ENCODE assay signal across 7 mouse cellular contexts in the genomic region with DNA sequence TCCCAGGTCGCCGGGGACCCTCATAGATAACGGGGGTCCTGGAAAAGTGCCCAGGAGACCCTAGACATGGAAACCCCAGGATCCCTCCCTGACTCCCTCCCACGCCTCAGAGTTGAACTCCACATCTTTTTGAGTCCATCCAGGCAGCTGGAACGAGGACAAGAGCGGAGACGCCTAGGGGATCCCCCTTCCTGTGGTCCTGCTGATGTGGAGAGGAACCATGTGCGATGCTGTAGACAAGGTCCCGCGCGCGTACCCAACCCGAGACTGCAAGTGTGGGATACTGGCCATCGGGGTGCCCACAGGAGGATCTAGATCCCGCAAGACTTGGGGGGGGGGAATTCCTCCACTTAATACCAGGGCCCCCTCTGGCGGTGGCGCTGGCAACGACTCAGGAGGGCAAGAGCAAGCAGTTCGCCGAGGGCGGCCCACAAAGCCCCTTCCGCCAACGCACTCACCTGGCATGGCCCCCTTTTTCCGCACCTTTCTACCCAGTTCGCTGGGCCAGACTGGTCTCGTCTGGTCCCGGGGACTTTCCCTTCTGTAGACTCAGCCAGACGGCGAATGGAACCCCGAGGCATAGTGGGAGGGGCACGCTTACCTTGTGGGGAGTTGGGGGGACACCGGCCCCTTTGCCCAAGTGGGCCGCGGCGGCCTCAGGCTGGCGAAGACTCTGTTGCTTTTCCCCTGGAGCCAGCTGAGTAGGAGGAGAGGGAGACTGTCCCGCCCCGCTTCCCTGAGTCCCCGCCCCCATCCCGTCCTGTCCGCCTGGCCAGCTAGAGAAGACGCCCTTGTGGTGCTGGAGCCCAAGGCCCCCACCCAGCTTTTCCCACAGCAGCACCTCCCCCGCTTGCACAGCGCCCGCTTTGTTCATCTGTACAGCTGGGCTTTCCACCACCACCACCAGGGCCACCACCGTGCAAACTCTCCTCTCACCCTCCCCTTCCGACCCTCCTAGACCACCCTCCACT. TPM values are rescaled to one million over a fixed set of nuclear protein-coding genes. Genes with fewer than 3 reads are reported as not detected.
DNase-seq lines count a peak whose midpoint lies in the region; ATAC-seq lines count a peak whose summit lies in the region.

A gene (minus strand): TSS at position 675 of the 971 bp plus-strand sequence.

- H3K9me3 ChIP-seq in hindbrain, embryonic 16.5 days (ENCODE audit: control insufficient read depth, low read length), result no peaks in the 10 kb centered on the region

- H3K4me2 ChIP-seq in hindbrain, embryonic 16.5 days (ENCODE audit: low read length), result peak within 1 kb of the TSS; percentile 100

- no peaks in the 10 kb centered on the region for H3K79me2 ChIP-seq in macrophage (ENCODE audit: inconsistent target)

- H3K4me1 ChIP-seq in hindbrain, embryonic 16.5 days (ENCODE audit: control insufficient read depth, insufficient read depth, low read depth, low read length), result peaks cover 15% of the 10 kb centered on the region

- peak within 1 kb of the TSS; percentile 80 for H3K9ac ChIP-seq in hindbrain, embryonic 16.5 days (ENCODE audit: low read depth, low read length)

- peaks cover 8% of the 10 kb centered on the region; the same call in 1 of the 2 replicates for H3K27me3 ChIP-seq in hindbrain, embryonic 16.5 days (replicated peaks; ENCODE audit: control insufficient read depth, insufficient read depth, low read length)

- peak within 1 kb of the TSS; percentile 71 for H3K27ac ChIP-seq in hindbrain, embryonic 16.5 days (ENCODE audit: low read depth, low read length)
- H3K27ac ChIP-seq in macrophage, result no peak within 1 kb of the TSS

- no peaks in the 10 kb centered on the region for H3K36me3 ChIP-seq in hindbrain, embryonic 16.5 days (ENCODE audit: control insufficient read depth, insufficient read depth, low read length)
- no peaks in the 10 kb centered on the region for H3K36me3 ChIP-seq in macrophage (ENCODE audit: inconsistent target)

- peak; percentile 77 for ATAC-seq in hindbrain, embryonic 16.5 days

- under 1% methylated on average over 47 of the region's 47 CpGs for WGBS in hindbrain, embryonic 16.5 days
- WGBS in macrophage (ENCODE audit: missing documents), result 7% methylated on average over 47 of the region's 47 CpGs

- DNase-seq in R1 (ENCODE audit: low read depth, low spot score), result peak; percentile 61
- DNase-seq in cerebellum, adult 9-11 months, result peak; percentile 60
- peak; percentile 76 for DNase-seq in gastrocnemius, postnatal 10 days
- DNase-seq in left cerebral cortex, adult 8-10 months (ENCODE audit: low spot score in 2 of 2), result peak in 1 of 2 experiments; percentile 70
- DNase-seq in right cerebral cortex, postnatal 25 days, result peak; percentile 34

- H3K4me3 ChIP-seq in hindbrain, embryonic 16.5 days (ENCODE audit: low read length), result peak within 1 kb of the TSS; percentile 69
- peak within 1 kb of the TSS; percentile 8 for H3K4me3 ChIP-seq in macrophage (ENCODE audit: inconsistent target)

RNA-seq across cellular contexts. Expression of the gene that starts here (rescaled TPM):
- 10 to 100 TPM; 49.8 to 82.4 TPM for total RNA-seq in gastrocnemius, postnatal 10 days (2021)
- polyA plus RNA-seq in hindbrain, embryonic 16.5 days (2015; fragmentation: Nextera tagmentation; extraction: Ambion mirVana), result 37.4 and 44.2 TPM in 2 replicates
- 10 to 100 TPM; 82.9 to 91.9 (median 86.3) TPM for total RNA-seq in left cerebral cortex, adult 8-10 months (2022)
- total RNA-seq in macrophage (2018; cell fraction: chromatin; rRNA removed), result 1,000 to 10,000 TPM in 1 of 26 experiments, 100 to 1,000 TPM in 5, 10 to 100 TPM in 15, 1 to 10 TPM in 5; 5.9 to 1,053 (median 24.1) TPM
- total RNA-seq in macrophage (2018; cell fraction: cytosol; rRNA removed), result 10 to 100 TPM in 3 of 26 experiments, 1 to 10 TPM in 23; 1.3 to 54.4 (median 2.9) TPM
- 100 to 1,000 TPM in 5 of 26 experiments, 10 to 100 TPM in 9, 1 to 10 TPM in 12; 2.8 to 191 (median 11.1) TPM for total RNA-seq in macrophage (2018; cell fraction: nucleus; rRNA removed)
- 2.4 to 6.4 TPM (median 2.6 TPM) in 3 replicates for polyA plus RNA-seq in macrophage (2018)
